ENCODE assay signal across 9 mouse cellular contexts in genomic region chr9:96530674-96531081, GRCm38 (mm10). TPM values are rescaled to one million over a fixed set of nuclear protein-coding genes. Genes with fewer than 3 reads are reported as not detected.
DNase-seq lines count a peak whose midpoint lies in the region; ATAC-seq and TF ChIP-seq lines count a peak whose summit lies in the region.
"Had no signal": no experiment of that assay in that cellular context is flagged by ENCODE, and none has a peak within 500 bp of the region (broad histone marks: within the 10 kb centered on the region; RNA-seq: fewer than 3 reads in every experiment).

No protein-coding gene starts in this region.

- TF ChIP-seq EP300 in heart, postnatal 0 days (IDR thresholded peaks at IDR 0.05; ENCODE audit: low read depth): no peak

- H3K36me3 ChIP-seq in hindbrain, postnatal 0 days (ENCODE audit: insufficient read depth, low read length): no peaks in the 10 kb centered on the region
- H3K36me3 ChIP-seq in hindbrain, embryonic 10.5 days: no peaks in the 10 kb centered on the region
- H3K36me3 ChIP-seq in heart, postnatal 0 days (replicated peaks; ENCODE audit: control insufficient read depth, insufficient read depth, low read length): no peaks in the 10 kb centered on the region
- no peaks in the 10 kb centered on the region for H3K36me3 ChIP-seq in lung, embryonic 15.5 days

- H3K27ac ChIP-seq in hindbrain, postnatal 0 days: peak overlapping the region; percentile 5; the same call in 1 of the 2 replicates
- H3K27ac ChIP-seq in hindbrain, embryonic 10.5 days: no peak overlapping the region
- H3K27ac ChIP-seq in heart, postnatal 0 days (ENCODE audit: low read depth): no peak overlapping the region
- H3K27ac ChIP-seq in lung, embryonic 15.5 days: peak overlapping the region; percentile 59

- H3K9ac ChIP-seq in hindbrain, postnatal 0 days (replicated peaks; ENCODE audit: low read length): no peak overlapping the region
- no peak overlapping the region for H3K9ac ChIP-seq in heart, postnatal 0 days (replicated peaks; ENCODE audit: low read depth, low read length)
- no peak overlapping the region for H3K9ac ChIP-seq in lung, embryonic 15.5 days

- ATAC-seq in hindbrain, postnatal 0 days: peak; percentile 54; the same call in 1 of the 2 replicates
- no peak for ATAC-seq in heart, postnatal 0 days (ENCODE audit: insufficient read depth, low read depth)
- ATAC-seq in lung, embryonic 15.5 days (ENCODE audit: borderline replicate concordance, extremely low read depth, low FRiP score, low TSS enrichment): no peak

- peak; percentile 59 for DNase-seq in hindbrain, postnatal 0 days (ENCODE audit: low spot score)
- no peak for DNase-seq in hindbrain, embryonic 10.5 days (ENCODE audit: low spot score)
- DNase-seq in brain, adult 2 months (ENCODE audit: low read depth, low spot score): peak; percentile 35
- DNase-seq in heart, postnatal 0 days (ENCODE audit: low spot score): no peak
- DNase-seq in natural killer cell, adult 2 months (ENCODE audit: low spot score in 2 of 2): no peak
- no peak for DNase-seq in right cerebral cortex, postnatal 36 days (ENCODE audit: low spot score in 2 of 2)
- DNase-seq in frontal cortex, postnatal 36 days (ENCODE audit: low spot score in 2 of 2): no peak

- no peak overlapping the region for H3K4me3 ChIP-seq in hindbrain, postnatal 0 days (ENCODE audit: low read length)
- no peak overlapping the region for H3K4me3 ChIP-seq in hindbrain, embryonic 10.5 days
- H3K4me3 ChIP-seq in heart, postnatal 0 days (ENCODE audit: low read depth, low read length): no peak overlapping the region
- no peak overlapping the region for H3K4me3 ChIP-seq in lung, embryonic 15.5 days

- peak overlapping the region; percentile 30; the same call in 1 of the 2 replicates for H3K4me2 ChIP-seq in hindbrain, postnatal 0 days (ENCODE audit: low read depth, low read length)
- H3K4me2 ChIP-seq in heart, postnatal 0 days (ENCODE audit: low read depth, low read length): 0 out of 2 replicates have a peak overlapping the region, but pooled peaks have one; percentile 7
- H3K4me2 ChIP-seq in lung, embryonic 15.5 days: 0 out of 2 replicates have a peak overlapping the region, but pooled peaks have one; percentile 7

- no peaks in the 10 kb centered on the region for H3K27me3 ChIP-seq in hindbrain, postnatal 0 days (ENCODE audit: insufficient read depth, low read length)
- no peaks in the 10 kb centered on the region for H3K27me3 ChIP-seq in hindbrain, embryonic 10.5 days (ENCODE audit: insufficient read depth, poor library complexity, severe bottlenecking)
- H3K27me3 ChIP-seq in heart, postnatal 0 days (ENCODE audit: control insufficient read depth, insufficient read depth, low read length): no peaks in the 10 kb centered on the region
- H3K27me3 ChIP-seq in lung, embryonic 15.5 days: no peaks in the 10 kb centered on the region

- H3K9me3 ChIP-seq in hindbrain, postnatal 0 days (ENCODE audit: low read length): no peaks in the 10 kb centered on the region
- no peaks in the 10 kb centered on the region for H3K9me3 ChIP-seq in hindbrain, embryonic 10.5 days
- no peaks in the 10 kb centered on the region for H3K9me3 ChIP-seq in heart, postnatal 0 days (replicated peaks; ENCODE audit: control insufficient read depth, low read length)
- H3K9me3 ChIP-seq in lung, embryonic 15.5 days: no peaks in the 10 kb centered on the region

- TF ChIP-seq CTCF in hindbrain, postnatal 0 days (IDR thresholded peaks at IDR 0.05; ENCODE audit: low read depth): no peak
- no peak for TF ChIP-seq CTCF in heart, postnatal 0 days (IDR thresholded peaks at IDR 0.05; ENCODE audit: low read depth)

- H3K4me1 ChIP-seq in hindbrain, postnatal 0 days (ENCODE audit: insufficient read depth, low read length): peaks cover 7% of the 10 kb centered on the region; the same call in 1 of the 2 replicates
- H3K4me1 ChIP-seq in hindbrain, embryonic 10.5 days (replicated peaks): peaks cover 10% of the 10 kb centered on the region; the same call in 1 of the 2 replicates
- H3K4me1 ChIP-seq in heart, postnatal 0 days (ENCODE audit: control insufficient read depth, insufficient read depth): 0 out of 2 replicates have a peak, but pooled peaks cover 3% of the 10 kb centered on the region
- peaks cover 37% of the 10 kb centered on the region for H3K4me1 ChIP-seq in lung, embryonic 15.5 days

- WGBS in hindbrain, postnatal 0 days: 37% methylated on average over 11 of the region's 11 CpGs
- 81% methylated on average over 11 of the region's 11 CpGs for WGBS in hindbrain, embryonic 10.5 days
- WGBS in heart, postnatal 0 days: 48% methylated on average over 11 of the region's 11 CpGs
- WGBS in lung, embryonic 15.5 days: 39% methylated on average over 11 of the region's 11 CpGs

RNA-seq across cellular contexts. Expression of gene Gm28729, which starts 5.6 kb away (rescaled TPM):
- total RNA-seq in hindbrain, postnatal 0 days (2014; rRNA removed): 0.47 TPM in 1 of 2 replicates, not detected in the other
- 0.25 and 0.26 TPM in 2 replicates for polyA plus RNA-seq in hindbrain, postnatal 0 days (2015; fragmentation: Nextera tagmentation; extraction: Ambion mirVana)
- polyA plus RNA-seq in hindbrain, embryonic 10.5 days (2016; fragmentation: Nextera tagmentation; extraction: Ambion mirVana): 0.07 and 0.37 TPM in 2 replicates
- not detected in 2 replicates for total RNA-seq in heart, postnatal 0 days (2014; rRNA removed; ENCODE audit: low replicate concordance)
- 0.07 TPM in 1 of 2 replicates, not detected in the other for polyA plus RNA-seq in heart, postnatal 0 days (2015; fragmentation: Nextera tagmentation; extraction: Ambion mirVana)
- polyA plus RNA-seq in lung, embryonic 15.5 days (2015; fragmentation: Nextera tagmentation; extraction: Ambion mirVana): 0.39 and 0.65 TPM in 2 replicates
- total RNA-seq: heart, postnatal 10 days had no signal

RNA-seq across cellular contexts. Expression of gene Rnf7, which starts 52.2 kb away (rescaled TPM):
- total RNA-seq in hindbrain, postnatal 0 days (2014; rRNA removed): 273 and 312 TPM in 2 replicates
- 231 and 241 TPM in 2 replicates for polyA plus RNA-seq in hindbrain, postnatal 0 days (2015; fragmentation: Nextera tagmentation; extraction: Ambion mirVana)
- 269 and 272 TPM in 2 replicates for polyA plus RNA-seq in hindbrain, embryonic 10.5 days (2016; fragmentation: Nextera tagmentation; extraction: Ambion mirVana)
- 501 and 762 TPM in 2 replicates for total RNA-seq in heart, postnatal 0 days (2014; rRNA removed; ENCODE audit: low replicate concordance)
- 196 and 199 TPM in 2 replicates for polyA plus RNA-seq in heart, postnatal 0 days (2015; fragmentation: Nextera tagmentation; extraction: Ambion mirVana)
- 200 and 209 TPM in 2 replicates for polyA plus RNA-seq in lung, embryonic 15.5 days (2015; fragmentation: Nextera tagmentation; extraction: Ambion mirVana)

Comparison
In these comparisons a context has a peak if more than half of its experiments do, and no peak if none do; other contexts are left out.
1. DNase-seq: peak in hindbrain, postnatal 0 days (single experiment) and brain, adult 2 months (single experiment); none in hindbrain, embryonic 10.5 days (single experiment), heart, postnatal 0 days (single experiment), natural killer cell, adult 2 months (0 of 2), right cerebral cortex, postnatal 36 days (0 of 2) and frontal cortex, postnatal 36 days (0 of 2).
2. H3K27ac ChIP-seq: peak in hindbrain, postnatal 0 days (single experiment) and lung, embryonic 15.5 days (single experiment); none in hindbrain, embryonic 10.5 days (single experiment) and heart, postnatal 0 days (single experiment).
3. Peak in every context shown above with its lines, with median percentiles within 50 percentile points of each other: H3K4me2 ChIP-seq.